Mouse (Mus musculus): ENCODE data around the gene Adrb1.
A peak's percentile ranks its signal among the peaks of the same experiment; 100 is the strongest.

The Adrb1 gene

GRCm38 (mm10) chr19:56721387-56722211 is at the start of gene Adrb1:
Gene Adrb1 (plus strand): TSS chr19:56722199.
- peak; percentile 64 to 74 for DNase-seq (ENCODE audit: low spot score in 2 of 2)

- DNase-seq (ENCODE audit: low spot score in 2 of 2): no peak
These were observed 46.3 kb upstream of the Adrb1 start for GRCm38 (mm10) chr19:56675690-56676089.

- DNase-seq (ENCODE audit: low spot score in 2 of 2): no peak
These were observed 45.5 kb upstream of the Adrb1 start for GRCm38 (mm10) chr19:56676506-56676905.

GRCm38 (mm10) chr19:56677611-56678010 is 44.4 kb upstream of the Adrb1 start:
- no peak for DNase-seq (ENCODE audit: low spot score in 2 of 2)

- DNase-seq (ENCODE audit: low spot score in 2 of 2): no peak
These were observed 43.5 kb upstream of the Adrb1 start for GRCm38 (mm10) chr19:56678516-56678915.

- DNase-seq (ENCODE audit: low spot score in 2 of 2): no peak
These were observed 42.6 kb upstream of the Adrb1 start for GRCm38 (mm10) chr19:56679213-56679965.

GRCm38 (mm10) chr19:56679992-56680391 is 42.0 kb upstream of the Adrb1 start:
- DNase-seq (ENCODE audit: low spot score in 2 of 2): no peak

GRCm38 (mm10) chr19:56682297-56682696 is 39.7 kb upstream of the Adrb1 start:
- no peak for DNase-seq (ENCODE audit: low spot score in 2 of 2)

- DNase-seq (ENCODE audit: low spot score in 2 of 2): no peak
These were observed 39.2 kb upstream of the Adrb1 start for GRCm38 (mm10) chr19:56682843-56683242.

- DNase-seq (ENCODE audit: low spot score in 2 of 2): no peak
These were observed 36.5 kb upstream of the Adrb1 start for GRCm38 (mm10) chr19:56685515-56685914.

GRCm38 (mm10) chr19:56686218-56686617 is 35.8 kb upstream of the Adrb1 start:
- DNase-seq (ENCODE audit: low spot score in 2 of 2): no peak

GRCm38 (mm10) chr19:56687026-56687635 is 34.9 kb upstream of the Adrb1 start:
- DNase-seq (ENCODE audit: low spot score in 2 of 2): no peak

GRCm38 (mm10) chr19:56687676-56688075 is 34.3 kb upstream of the Adrb1 start:
- no peak for DNase-seq (ENCODE audit: low spot score in 2 of 2)

- no peak for DNase-seq (ENCODE audit: low spot score in 2 of 2)
These were observed 33.2 kb upstream of the Adrb1 start for GRCm38 (mm10) chr19:56688661-56689335.

- DNase-seq (ENCODE audit: low spot score in 2 of 2): no peak
These were observed 32.5 kb upstream of the Adrb1 start for GRCm38 (mm10) chr19:56689493-56689892.

GRCm38 (mm10) chr19:56691103-56691502 is 30.9 kb upstream of the Adrb1 start:
- no peak for DNase-seq (ENCODE audit: low spot score in 2 of 2)

- DNase-seq (ENCODE audit: low spot score in 2 of 2): no peak
These were observed 29.5 kb upstream of the Adrb1 start for GRCm38 (mm10) chr19:56692451-56692850.

GRCm38 (mm10) chr19:56697370-56698144 is 24.4 kb upstream of the Adrb1 start:
- DNase-seq (ENCODE audit: low spot score in 2 of 2): no peak

GRCm38 (mm10) chr19:56700848-56701247 is 21.2 kb upstream of the Adrb1 start:
- DNase-seq (ENCODE audit: low spot score in 2 of 2): no peak

GRCm38 (mm10) chr19:56701404-56702033 is 20.5 kb upstream of the Adrb1 start:
- DNase-seq (ENCODE audit: low spot score in 2 of 2): no peak

GRCm38 (mm10) chr19:56702039-56702438 is 20.0 kb upstream of the Adrb1 start:
- no peak for DNase-seq (ENCODE audit: low spot score in 2 of 2)

Measured in frontal cortex, postnatal 14 days (tissue).